Mouse (Mus musculus) ES-Bruce4 (cell line): ENCODE data around the gene Anxa6.
"Not testable (repeated sequence)": the region's sequence is repeated elsewhere in the genome, so short reads cannot be mapped to it uniquely, and the experiment has no call there.

ENCODE experiments used
- CTCF ChIP-seq: IDR thresholded peaks from one replicate; pipeline ENCODE4 v1.8.1; 2011; ENCODE audit warnings: low read depth, low read length
- EP300 ChIP-seq: IDR thresholded peaks from 2 replicates; pipeline ENCODE4 v1.6.1; 2011; ENCODE audit warnings: low read depth, low read length; ENCODE audit not compliant: insufficient read depth
- POLR2A ChIP-seq: IDR thresholded peaks from one replicate; pipeline ENCODE4 v1.8.1; 2011; ENCODE audit warnings: low read length; ENCODE audit not compliant: insufficient read depth

GRCm38 (mm10) chr11:54957708-54958107, 75.5 kb downstream of the Anxa6 start:
- TF ChIP-seq POLR2A, CTCF, EP300: not testable (repeated sequence)
